Mouse (Mus musculus): ENCODE measurements at regions not wholly inside any gene's neighbourhood (a gene's known extent, or its start where the extent isn't known, plus 50 kb on each side); places are given as distances from the start of the nearest gene placed in this dataset.

DNA sequence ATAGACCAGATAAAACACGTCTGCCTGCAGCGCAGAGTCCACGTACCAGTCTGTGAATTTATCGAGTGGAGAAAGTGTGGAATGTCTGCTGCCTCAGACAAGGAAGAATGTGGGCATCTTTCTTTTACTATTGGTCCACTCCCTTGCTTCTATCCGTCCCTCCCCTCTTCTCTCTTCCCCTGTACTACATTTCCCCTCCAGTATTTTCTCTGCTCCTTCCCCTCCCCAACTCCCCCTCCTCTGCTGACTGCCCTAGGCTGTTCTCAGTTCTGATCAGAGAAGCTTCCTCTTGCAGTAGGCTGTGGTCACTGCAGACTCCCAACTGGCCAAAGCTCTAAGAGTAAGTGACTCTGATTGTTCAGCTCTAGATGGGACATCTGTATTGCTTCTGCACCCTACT is 76.1 kb upstream of the Slc28a3 start:
- no peak for TF ChIP-seq CTCF (conservative IDR thresholded peaks at IDR 0.05; ENCODE audit: low read length)
- no peak for TF ChIP-seq NANOG (IDR thresholded peaks at IDR 0.05; ENCODE audit: borderline replicate concordance, low read length)
